In genomic region chr13:23682623-23682946, GRCm38 (mm10) we compare ENCODE assay signal across 8 mouse cellular contexts. TPM values are rescaled to one million over a fixed set of nuclear protein-coding genes. Genes with fewer than 3 reads are reported as not detected.
DNase-seq lines count a peak whose midpoint lies in the region; ATAC-seq and TF ChIP-seq lines count a peak whose summit lies in the region.

No protein-coding gene starts in this region.

- no peaks in the 10 kb centered on the region for H3K27me3 ChIP-seq in kidney, embryonic 16.5 days (ENCODE audit: insufficient read depth, low read length)
- H3K27me3 ChIP-seq in embryonic facial prominence, embryonic 10.5 days (replicated peaks; ENCODE audit: low read depth, poor library complexity, severe bottlenecking), result no peaks in the 10 kb centered on the region
- no peaks in the 10 kb centered on the region for H3K27me3 ChIP-seq in hindbrain, postnatal 0 days (ENCODE audit: insufficient read depth, low read length)
- H3K27me3 ChIP-seq in midbrain, embryonic 15.5 days (replicated peaks), result no peaks in the 10 kb centered on the region

- H3K9ac ChIP-seq in kidney, embryonic 16.5 days (replicated peaks; ENCODE audit: low read length), result peak overlapping the region; percentile 61
- H3K9ac ChIP-seq in hindbrain, postnatal 0 days (replicated peaks; ENCODE audit: low read length), result no peak overlapping the region
- 0 out of 2 replicates have a peak overlapping the region, but pooled peaks have one; percentile 40 for H3K9ac ChIP-seq in midbrain, embryonic 15.5 days

- H3K36me3 ChIP-seq in kidney, embryonic 16.5 days (ENCODE audit: insufficient read depth, low read length), result no peaks in the 10 kb centered on the region
- no peaks in the 10 kb centered on the region for H3K36me3 ChIP-seq in embryonic facial prominence, embryonic 10.5 days (replicated peaks)
- no peaks in the 10 kb centered on the region for H3K36me3 ChIP-seq in hindbrain, postnatal 0 days (ENCODE audit: insufficient read depth, low read length)
- H3K36me3 ChIP-seq in midbrain, embryonic 15.5 days (replicated peaks), result no peaks in the 10 kb centered on the region

- peak overlapping the region; percentile 42 for H3K4me3 ChIP-seq in kidney, embryonic 16.5 days (ENCODE audit: low read length)
- peak overlapping the region; percentile 56 for H3K4me3 ChIP-seq in embryonic facial prominence, embryonic 10.5 days
- no peak overlapping the region; the same call in 1 of the 2 replicates for H3K4me3 ChIP-seq in hindbrain, postnatal 0 days (ENCODE audit: low read length)
- H3K4me3 ChIP-seq in midbrain, embryonic 15.5 days, result no peak overlapping the region

- no peak for TF ChIP-seq CTCF in hindbrain, postnatal 0 days (IDR thresholded peaks at IDR 0.05; ENCODE audit: low read depth)

- no peak for DNase-seq in kidney, adult 9 months
- DNase-seq in embryonic facial prominence, embryonic 10.5 days (ENCODE audit: low spot score), result no peak
- no peak for DNase-seq in hindbrain, postnatal 0 days (ENCODE audit: low spot score)
- DNase-seq in right cerebral cortex, postnatal 14 days, result no peak
- DNase-seq in spleen, adult 12 weeks (ENCODE audit: low spot score), result no peak
- DNase-seq in urinary bladder, adult 2 months (ENCODE audit: low spot score), result no peak

- H3K4me1 ChIP-seq in kidney, embryonic 16.5 days (ENCODE audit: insufficient read depth, low read length), result peaks cover 18% of the 10 kb centered on the region
- peaks cover 23% of the 10 kb centered on the region for H3K4me1 ChIP-seq in embryonic facial prominence, embryonic 10.5 days
- peaks cover 3% of the 10 kb centered on the region; the same call in 1 of the 2 replicates for H3K4me1 ChIP-seq in hindbrain, postnatal 0 days (ENCODE audit: insufficient read depth, low read length)
- H3K4me1 ChIP-seq in midbrain, embryonic 15.5 days, result peaks cover 22% of the 10 kb centered on the region

- WGBS in kidney, embryonic 16.5 days, result 52% methylated on average over 1 of the region's 1 CpGs
- 69% methylated on average over 1 of the region's 1 CpGs for WGBS in embryonic facial prominence, embryonic 10.5 days
- 47% methylated on average over 1 of the region's 1 CpGs for WGBS in hindbrain, postnatal 0 days
- 56% methylated on average over 1 of the region's 1 CpGs for WGBS in midbrain, embryonic 15.5 days

- ATAC-seq in kidney, embryonic 16.5 days (ENCODE audit: low FRiP score, low TSS enrichment), result no peak
- ATAC-seq in hindbrain, postnatal 0 days, result no peak
- no peak for ATAC-seq in midbrain, embryonic 15.5 days (replicated peaks)

- H3K9me3 ChIP-seq in kidney, embryonic 16.5 days (ENCODE audit: low read length), result no peaks in the 10 kb centered on the region
- no peaks in the 10 kb centered on the region for H3K9me3 ChIP-seq in embryonic facial prominence, embryonic 10.5 days
- no peaks in the 10 kb centered on the region for H3K9me3 ChIP-seq in hindbrain, postnatal 0 days (ENCODE audit: low read length)
- no peaks in the 10 kb centered on the region for H3K9me3 ChIP-seq in midbrain, embryonic 15.5 days

- H3K27ac ChIP-seq in kidney, embryonic 16.5 days (ENCODE audit: low read length), result peak overlapping the region; percentile 96
- H3K27ac ChIP-seq in embryonic facial prominence, embryonic 10.5 days (replicated peaks), result peak overlapping the region; percentile 86
- H3K27ac ChIP-seq in hindbrain, postnatal 0 days, result peak overlapping the region; percentile 96; the same call in 1 of the 2 replicates
- no peak overlapping the region for H3K27ac ChIP-seq in midbrain, embryonic 15.5 days

- peak overlapping the region; percentile 66 for H3K4me2 ChIP-seq in kidney, embryonic 16.5 days (replicated peaks; ENCODE audit: low read depth, low read length)
- H3K4me2 ChIP-seq in hindbrain, postnatal 0 days (ENCODE audit: low read depth, low read length), result peak overlapping the region; percentile 57
- peak overlapping the region; percentile 82 for H3K4me2 ChIP-seq in midbrain, embryonic 15.5 days

RNA-seq across cellular contexts. Expression of gene Hist1h2ac, which starts 1.2 kb away (rescaled TPM):
- polyA plus RNA-seq in kidney, embryonic 16.5 days (2015; fragmentation: Nextera tagmentation; extraction: Ambion mirVana), result 1.3 and 1.6 TPM in 2 replicates
- polyA plus RNA-seq in embryonic facial prominence, embryonic 10.5 days (2016; fragmentation: Nextera tagmentation; extraction: Ambion mirVana), result 0.91 and 1.3 TPM in 2 replicates
- total RNA-seq in hindbrain, postnatal 0 days (2014; rRNA removed), result 63.3 and 98.5 TPM in 2 replicates
- polyA plus RNA-seq in hindbrain, postnatal 0 days (2015; fragmentation: Nextera tagmentation; extraction: Ambion mirVana), result 0.30 and 0.38 TPM in 2 replicates
- 0.32 and 0.37 TPM in 2 replicates for polyA plus RNA-seq in midbrain, embryonic 15.5 days (2015; fragmentation: Nextera tagmentation; extraction: Ambion mirVana)
- 0.45 and 0.86 TPM in 2 replicates for polyA plus RNA-seq in urinary bladder, adult 2 months (2012; rRNA removed)

RNA-seq across cellular contexts. Expression of gene Hist1h2bc, which starts 1.4 kb away (rescaled TPM):
- 72.4 and 78.3 TPM in 2 replicates for polyA plus RNA-seq in kidney, embryonic 16.5 days (2015; fragmentation: Nextera tagmentation; extraction: Ambion mirVana)
- polyA plus RNA-seq in embryonic facial prominence, embryonic 10.5 days (2016; fragmentation: Nextera tagmentation; extraction: Ambion mirVana), result 19.0 and 20.3 TPM in 2 replicates
- 189 and 295 TPM in 2 replicates for total RNA-seq in hindbrain, postnatal 0 days (2014; rRNA removed)
- 36.1 and 46.1 TPM in 2 replicates for polyA plus RNA-seq in hindbrain, postnatal 0 days (2015; fragmentation: Nextera tagmentation; extraction: Ambion mirVana)
- polyA plus RNA-seq in midbrain, embryonic 15.5 days (2015; fragmentation: Nextera tagmentation; extraction: Ambion mirVana), result 17.3 and 17.7 TPM in 2 replicates
- polyA plus RNA-seq in urinary bladder, adult 2 months (2012; rRNA removed), result 193 and 203 TPM in 2 replicates

RNA-seq across cellular contexts. Expression of gene Hist1h1t, which starts 13.0 kb away (rescaled TPM):
- 0.26 TPM in 1 of 2 replicates, not detected in the other for polyA plus RNA-seq in kidney, embryonic 16.5 days (2015; fragmentation: Nextera tagmentation; extraction: Ambion mirVana)
- polyA plus RNA-seq in embryonic facial prominence, embryonic 10.5 days (2016; fragmentation: Nextera tagmentation; extraction: Ambion mirVana), result 0.28 TPM in 1 of 2 replicates, not detected in the other
- 1.1 and 1.6 TPM in 2 replicates for total RNA-seq in hindbrain, postnatal 0 days (2014; rRNA removed)
- polyA plus RNA-seq in hindbrain, postnatal 0 days (2015; fragmentation: Nextera tagmentation; extraction: Ambion mirVana), result not detected in 2 replicates
- not detected in 2 replicates for polyA plus RNA-seq in midbrain, embryonic 15.5 days (2015; fragmentation: Nextera tagmentation; extraction: Ambion mirVana)
- polyA plus RNA-seq in urinary bladder, adult 2 months (2012; rRNA removed), result not detected in 2 replicates

RNA-seq across cellular contexts. Expression of gene Hist1h4c, which starts 15.7 kb away (rescaled TPM):
- 4.5 and 5.9 TPM in 2 replicates for polyA plus RNA-seq in kidney, embryonic 16.5 days (2015; fragmentation: Nextera tagmentation; extraction: Ambion mirVana)
- 6.6 and 6.8 TPM in 2 replicates for polyA plus RNA-seq in embryonic facial prominence, embryonic 10.5 days (2016; fragmentation: Nextera tagmentation; extraction: Ambion mirVana)
- total RNA-seq in hindbrain, postnatal 0 days (2014; rRNA removed), result 1,149 and 1,400 TPM in 2 replicates
- 4.0 and 4.6 TPM in 2 replicates for polyA plus RNA-seq in hindbrain, postnatal 0 days (2015; fragmentation: Nextera tagmentation; extraction: Ambion mirVana)
- polyA plus RNA-seq in midbrain, embryonic 15.5 days (2015; fragmentation: Nextera tagmentation; extraction: Ambion mirVana), result 1.8 and 3.0 TPM in 2 replicates
- polyA plus RNA-seq in urinary bladder, adult 2 months (2012; rRNA removed), result 0.47 and 1.7 TPM in 2 replicates

RNA-seq across cellular contexts. Expression of gene Hfe, which starts 28.1 kb away (rescaled TPM):
- polyA plus RNA-seq in kidney, embryonic 16.5 days (2015; fragmentation: Nextera tagmentation; extraction: Ambion mirVana), result 9.3 and 9.4 TPM in 2 replicates
- polyA plus RNA-seq in embryonic facial prominence, embryonic 10.5 days (2016; fragmentation: Nextera tagmentation; extraction: Ambion mirVana), result 1.5 and 2.0 TPM in 2 replicates
- total RNA-seq in hindbrain, postnatal 0 days (2014; rRNA removed), result 3.2 and 11.1 TPM in 2 replicates
- polyA plus RNA-seq in hindbrain, postnatal 0 days (2015; fragmentation: Nextera tagmentation; extraction: Ambion mirVana), result 7.9 and 8.6 TPM in 2 replicates
- polyA plus RNA-seq in midbrain, embryonic 15.5 days (2015; fragmentation: Nextera tagmentation; extraction: Ambion mirVana), result 3.0 and 3.8 TPM in 2 replicates
- polyA plus RNA-seq in urinary bladder, adult 2 months (2012; rRNA removed), result 13.8 and 14.8 TPM in 2 replicates

Comparison
In these comparisons a context has a peak if more than half of its experiments do, and no peak if none do; other contexts are left out.
1. H3K4me3 ChIP-seq: peak in kidney, embryonic 16.5 days (single experiment) and embryonic facial prominence, embryonic 10.5 days (single experiment); none in hindbrain, postnatal 0 days (single experiment) and midbrain, embryonic 15.5 days (single experiment).
2. Peak in every context shown above with its lines, with median percentiles within 50 percentile points of each other: H3K4me2 ChIP-seq.